Mouse (Mus musculus) midbrain, embryonic 16.5 days (tissue): Measurements from ENCODE around the gene Inha. TPM values are rescaled to one million over a fixed set of nuclear protein-coding genes. Genes with fewer than 3 reads are reported as not detected.
A peak's percentile ranks its signal among the peaks of the same experiment; 100 is the strongest.

Source experiments
- ATAC-seq: fragments of 200-750 bp; cut with Nextera tagmentation; 2 replicates; pipeline ENCODE4 v1.8.0; 2017; ENCODE audit warnings: moderate TSS enrichment
- H3K27ac ChIP-seq: fragments of 300-500 bp; sonication (generic); 2 replicates; pipeline ENCODE4 v1.5.1; 2014; ENCODE audit warnings: mild to moderate bottlenecking, low read length, mixed read lengths
- H3K27me3 ChIP-seq: fragments of 300-500 bp; sonication (generic); 2 replicates; pipeline ENCODE4 v1.6.1; 2014; ENCODE audit warnings: low read depth, low read length, mixed read lengths; ENCODE audit not compliant: control insufficient read depth, insufficient read depth
- H3K36me3 ChIP-seq: fragments of 300-500 bp; sonication (generic); 2 replicates; pipeline ENCODE4 v1.6.1; 2014; ENCODE audit warnings: mild to moderate bottlenecking, low read length, moderate library complexity, mixed read lengths; ENCODE audit not compliant: control insufficient read depth, insufficient read depth
- H3K4me1 ChIP-seq: fragments of 300-500 bp; sonication (generic); 2 replicates; pipeline ENCODE4 v1.6.1; 2014; ENCODE audit warnings: mild to moderate bottlenecking, low read length, mixed read lengths; ENCODE audit not compliant: control insufficient read depth, insufficient read depth
- H3K4me2 ChIP-seq: fragments of 300-500 bp; sonication (generic); 2 replicates; pipeline ENCODE4 v1.6.1; 2014; ENCODE audit warnings: mild to moderate bottlenecking, low read length, mixed read lengths
- H3K4me3 ChIP-seq: fragments of 300-500 bp; sonication (generic); 2 replicates; pipeline ENCODE4 v1.5.1; 2014; ENCODE audit warnings: low read depth, mild to moderate bottlenecking, low read length, moderate library complexity, mixed read lengths
- H3K9ac ChIP-seq: fragments of 300-500 bp; sonication (generic); 2 replicates; pipeline ENCODE4 v1.6.1; 2014; ENCODE audit warnings: low read depth, low read length, mixed read lengths
- H3K9me3 ChIP-seq: fragments of 300-500 bp; sonication (generic); replicated peaks from 2 replicates; pipeline ENCODE4 v1.6.1; 2014; ENCODE audit warnings: mild to moderate bottlenecking, low read length, mixed read lengths; ENCODE audit not compliant: control insufficient read depth, poor library complexity, severe bottlenecking
- WGBS: fragments of 180-500 bp; shearing (Covaris S2); extraction: QIAGEN DNeasy Blood & Tissue Kit; methylation state at CpG from one replicate; pipeline ENCODE4 v1.1.7; 2014; 5-methylcytosine and 5-hydroxymethylcytosine counted together
- polyA plus RNA-seq: library from polyadenylated mRNA; unstranded; fragments of >200 nt; fragmentation: Nextera tagmentation; extraction: Ambion mirVana; gene quantifications from 2 replicates; pipeline ENCODE4 v1.2.1, GENCODE M21; 2015

Gene Inha
- polyA plus RNA-seq, 1 experiment from 2014 or later: 21.2 TPM

- no peak overlapping the region for H3K27ac ChIP-seq
- peak overlapping the region; percentile 92 for H3K4me2 ChIP-seq
- peaks cover 28% of the 10 kb centered on the region for H3K27me3 ChIP-seq
- no peak overlapping the region for H3K9ac ChIP-seq
- H3K9me3 ChIP-seq: no peaks in the 10 kb centered on the region
- no peak for ATAC-seq
- peaks cover 27% of the 10 kb centered on the region for H3K4me1 ChIP-seq
- H3K36me3 ChIP-seq: peaks cover 27% of the 10 kb centered on the region
- peak overlapping the region; percentile 50 for H3K4me3 ChIP-seq
- whole genome bisulfite sequencing: 9% methylated on average over 24 of the region's 24 CpGs
Measured at GRCm38 (mm10) chr1:75486561-75486960, 20.3 kb upstream of the Inha start.

- 2% methylated on average over 13 of the region's 13 CpGs for WGBS
- H3K4me2 ChIP-seq: peak overlapping the region; percentile 92
- H3K9ac ChIP-seq: peak overlapping the region; percentile 57
- no peaks in the 10 kb centered on the region for H3K9me3 ChIP-seq
- H3K36me3 ChIP-seq: peaks cover 27% of the 10 kb centered on the region
- H3K4me3 ChIP-seq: peak overlapping the region; percentile 50
- H3K27me3 ChIP-seq: peaks cover 28% of the 10 kb centered on the region
- peaks cover 23% of the 10 kb centered on the region for H3K4me1 ChIP-seq
- ATAC-seq: peak; percentile 6; the same call in 1 of the 2 replicates
- H3K27ac ChIP-seq: no peak overlapping the region
Measured at GRCm38 (mm10) chr1:75487040-75487404, 19.9 kb upstream of the Inha start.

- under 1% methylated on average over 62 of the region's 62 CpGs for WGBS
- H3K4me2 ChIP-seq: peak overlapping the region; percentile 92
- peak overlapping the region; percentile 50 for H3K4me3 ChIP-seq
- H3K36me3 ChIP-seq: peaks cover 26% of the 10 kb centered on the region
- no peak overlapping the region for H3K27ac ChIP-seq
- no peaks in the 10 kb centered on the region for H3K9me3 ChIP-seq
- peak; percentile 69 for ATAC-seq
- peaks cover 28% of the 10 kb centered on the region for H3K27me3 ChIP-seq
- H3K9ac ChIP-seq: peak overlapping the region; percentile 57
- H3K4me1 ChIP-seq: peaks cover 18% of the 10 kb centered on the region
Measured at GRCm38 (mm10) chr1:75487405-75488161, 19.3 kb upstream of the Inha start.

- Histone ChIP-seq H3K4me3 (no peak overlapping the region), H3K36me3 (no peaks in the 10 kb centered on the region; the same call in 1 of the 2 replicates), H3K27me3 (peaks cover 13% of the 10 kb centered on the region), H3K9ac (no peak overlapping the region), H3K4me1 (peaks cover 15% of the 10 kb centered on the region), H3K9me3 (no peaks in the 10 kb centered on the region), H3K27ac (no peak overlapping the region), H3K4me2 (no peak overlapping the region)
- 84% methylated on average over 34 of the region's 34 CpGs for WGBS
- no peak for ATAC-seq
Measured at GRCm38 (mm10) chr1:75490785-75491551, 15.9 kb upstream of the Inha start.

- Histone ChIP-seq H3K27ac (no peak overlapping the region), H3K36me3 (no peaks in the 10 kb centered on the region; the same call in 1 of the 2 replicates), H3K4me3 (no peak overlapping the region), H3K4me1 (peaks cover 6% of the 10 kb centered on the region; the same call in 1 of the 2 replicates), H3K27me3 (peaks cover 6% of the 10 kb centered on the region), H3K4me2 (no peak overlapping the region), H3K9me3 (no peaks in the 10 kb centered on the region), H3K9ac (no peak overlapping the region)
- ATAC-seq: no peak
- 37% methylated on average over 24 of the region's 24 CpGs for WGBS
Measured at GRCm38 (mm10) chr1:75492579-75493170, 14.2 kb upstream of the Inha start.

GRCm38 (mm10) chr1:75494878-75495548 lies 11.9 kb upstream of the Inha start:
- H3K9me3 ChIP-seq: no peaks in the 10 kb centered on the region
- H3K27ac ChIP-seq: no peak overlapping the region
- ATAC-seq: no peak
- H3K4me3 ChIP-seq: no peak overlapping the region
- H3K36me3 ChIP-seq: no peaks in the 10 kb centered on the region; the same call in 1 of the 2 replicates
- H3K9ac ChIP-seq: no peak overlapping the region
- H3K4me1 ChIP-seq: peaks cover 2% of the 10 kb centered on the region; the same call in 1 of the 2 replicates
- H3K4me2 ChIP-seq: no peak overlapping the region
- 39% methylated on average over 12 of the region's 12 CpGs for WGBS
- H3K27me3 ChIP-seq: no peaks in the 10 kb centered on the region

- 87% methylated on average over 4 of the region's 4 CpGs for WGBS
- no peak for ATAC-seq
- Histone ChIP-seq H3K36me3 (peaks cover 2% of the 10 kb centered on the region), H3K9ac (no peak overlapping the region), H3K4me2 (no peak overlapping the region), H3K27ac (no peak overlapping the region), H3K27me3 (no peaks in the 10 kb centered on the region), H3K9me3 (no peaks in the 10 kb centered on the region), H3K4me1 (peaks cover 2% of the 10 kb centered on the region; the same call in 1 of the 2 replicates), H3K4me3 (no peak overlapping the region)
Measured at GRCm38 (mm10) chr1:75498897-75499296, 8.0 kb upstream of the Inha start.

- H3K27ac ChIP-seq: no peak overlapping the region
- peaks cover 2% of the 10 kb centered on the region for H3K36me3 ChIP-seq
- no peaks in the 10 kb centered on the region for H3K9me3 ChIP-seq
- peaks cover 7% of the 10 kb centered on the region for H3K4me1 ChIP-seq
- H3K9ac ChIP-seq: no peak overlapping the region
- H3K4me2 ChIP-seq: no peak overlapping the region
- no peaks in the 10 kb centered on the region for H3K27me3 ChIP-seq
- no peak for ATAC-seq
- no peak overlapping the region for H3K4me3 ChIP-seq
- 84% methylated on average over 7 of the region's 7 CpGs for WGBS
Measured at GRCm38 (mm10) chr1:75499441-75499840, 7.4 kb upstream of the Inha start.
